Mouse (Mus musculus) hindbrain, embryonic 16.5 days (tissue): ENCODE data around the gene Pdss2. TPM values are rescaled to one million over a fixed set of nuclear protein-coding genes. Genes with fewer than 3 reads are reported as not detected.
A peak's percentile ranks its signal among the peaks of the same experiment; 100 is the strongest.

Source experiments
- ATAC-seq: fragments of 200-750 bp; cut with Nextera tagmentation; 2 replicates; pipeline ENCODE4 v1.8.0; 2017; ENCODE audit warnings: moderate TSS enrichment, moderate library complexity
- H3K27ac ChIP-seq: fragments of 300-500 bp; sonication (generic); 2 replicates; pipeline ENCODE4 v1.5.1; 2014; ENCODE audit warnings: low read depth, mild to moderate bottlenecking, control low read depth, low read length, moderate library complexity
- H3K27me3 ChIP-seq: fragments of 300-500 bp; sonication (generic); replicated peaks from 2 replicates; pipeline ENCODE4 v1.6.1; 2014; ENCODE audit warnings: low read length; ENCODE audit not compliant: control insufficient read depth, insufficient read depth
- H3K36me3 ChIP-seq: fragments of 300-500 bp; sonication (generic); 2 replicates; pipeline ENCODE4 v1.6.1; 2014; ENCODE audit warnings: mild to moderate bottlenecking, low read length, moderate library complexity, mixed read lengths; ENCODE audit not compliant: control insufficient read depth, insufficient read depth
- H3K4me1 ChIP-seq: fragments of 300-500 bp; sonication (generic); 2 replicates; pipeline ENCODE4 v1.6.1; 2014; ENCODE audit warnings: low read depth, low read length; ENCODE audit not compliant: control insufficient read depth, insufficient read depth
- H3K4me2 ChIP-seq: fragments of 300-500 bp; sonication (generic); 2 replicates; pipeline ENCODE4 v1.6.1; 2014; ENCODE audit warnings: mild to moderate bottlenecking, low read length, control low read depth, moderate library complexity
- H3K4me3 ChIP-seq: fragments of 300-500 bp; sonication (generic); 2 replicates; pipeline ENCODE4 v1.5.1; 2014; ENCODE audit warnings: mild to moderate bottlenecking, low read length, control low read depth, moderate library complexity
- H3K9ac ChIP-seq: fragments of 300-500 bp; sonication (generic); 2 replicates; pipeline ENCODE4 v1.6.1; 2014; ENCODE audit warnings: low read depth, mild to moderate bottlenecking, control low read depth, low read length, moderate library complexity
- H3K9me3 ChIP-seq: fragments of 300-500 bp; sonication (generic); 2 replicates; pipeline ENCODE4 v1.6.1; 2014; ENCODE audit warnings: mild to moderate bottlenecking, low read length, moderate library complexity; ENCODE audit not compliant: control insufficient read depth
- WGBS: fragments of 180-500 bp; shearing (Covaris S2); extraction: QIAGEN DNeasy Blood & Tissue Kit; methylation state at CpG from one replicate; pipeline ENCODE4 v1.1.7; 2014; 5-methylcytosine and 5-hydroxymethylcytosine counted together
- polyA plus RNA-seq: library from polyadenylated mRNA; unstranded; fragments of >200 nt; fragmentation: Nextera tagmentation; extraction: Ambion mirVana; gene quantifications from 2 replicates; pipeline ENCODE4 v1.2.1, GENCODE M21; 2015

Pdss2 gene
- polyA plus RNA-seq, 1 experiment from 2014 or later, result 15.5 TPM

GRCm38 (mm10) chr10:43451848-43452662, 230.8 kb downstream of the Pdss2 start:
- Histone ChIP-seq H3K9me3 (no peaks in the 10 kb centered on the region), H3K4me3 (peak overlapping the region; percentile 26), H3K9ac (peak overlapping the region; percentile 55)

GRCm38 (mm10) chr10:43452663-43452996, 231.3 kb downstream of the Pdss2 start:
- H3K36me3 ChIP-seq, result no peaks in the 10 kb centered on the region
- H3K4me1 ChIP-seq, result peaks cover 7% of the 10 kb centered on the region
- H3K9me3 ChIP-seq, result no peaks in the 10 kb centered on the region
- ATAC-seq, result peak; percentile 72
- 16% methylated on average over 5 of the region's 5 CpGs for WGBS
- peak overlapping the region; percentile 53 for H3K4me2 ChIP-seq
- H3K4me3 ChIP-seq, result peak overlapping the region; percentile 10
- peak overlapping the region; percentile 55 for H3K9ac ChIP-seq
- no peak overlapping the region for H3K27ac ChIP-seq
- no peaks in the 10 kb centered on the region for H3K27me3 ChIP-seq

More at GRCm38 (mm10) chr10:43451848-43452662, 230.8 kb downstream of the Pdss2 start:
- Histone ChIP-seq H3K36me3 (no peaks in the 10 kb centered on the region), H3K27ac (no peak overlapping the region), H3K4me2 (peak overlapping the region; percentile 53), H3K4me1 (peaks cover 7% of the 10 kb centered on the region), H3K27me3 (no peaks in the 10 kb centered on the region)
- ATAC-seq, result peak; percentile 94
- WGBS, result 24% methylated on average over 16 of the region's 16 CpGs

DNA sequence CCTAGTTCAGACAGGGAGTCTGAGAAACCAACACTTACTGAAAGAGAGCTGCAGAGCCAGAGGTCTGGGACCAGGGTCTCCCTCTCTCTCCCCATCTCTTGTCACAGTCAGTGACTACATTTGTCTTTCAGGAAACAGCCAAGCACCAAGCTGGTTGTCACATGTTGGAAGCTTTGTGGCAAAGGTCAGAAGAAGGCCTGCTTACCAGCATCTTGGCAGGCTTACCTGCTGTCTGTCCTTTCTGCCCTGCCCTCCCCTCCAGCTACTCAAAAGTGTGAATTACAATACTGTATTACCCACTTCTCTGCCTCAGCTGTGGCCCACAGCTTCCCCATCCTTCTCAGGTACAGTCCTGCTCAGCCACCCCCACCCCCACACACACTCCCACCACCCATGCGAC, 232.9 kb downstream of the Pdss2 start:
- Histone ChIP-seq H3K4me2 (no peak overlapping the region), H3K4me3 (no peak overlapping the region), H3K27ac (no peak overlapping the region), H3K27me3 (no peaks in the 10 kb centered on the region), H3K9me3 (no peaks in the 10 kb centered on the region), H3K36me3 (no peaks in the 10 kb centered on the region), H3K9ac (no peak overlapping the region), H3K4me1 (peaks cover 7% of the 10 kb centered on the region)
- no peak for ATAC-seq
- WGBS, result 71% methylated on average over 1 of the region's 1 CpGs

GRCm38 (mm10) chr10:43454671-43455070, 233.4 kb downstream of the Pdss2 start:
- no peaks in the 10 kb centered on the region for H3K27me3 ChIP-seq
- H3K4me2 ChIP-seq, result no peak overlapping the region
- peaks cover 7% of the 10 kb centered on the region for H3K4me1 ChIP-seq
- ATAC-seq, result no peak
- no peak overlapping the region for H3K9ac ChIP-seq
- 95% methylated on average over 3 of the region's 3 CpGs for WGBS
- no peak overlapping the region for H3K4me3 ChIP-seq
- H3K9me3 ChIP-seq, result no peaks in the 10 kb centered on the region
- no peak overlapping the region for H3K27ac ChIP-seq
- H3K36me3 ChIP-seq, result no peaks in the 10 kb centered on the region

- ATAC-seq, result no peak
- Histone ChIP-seq H3K4me2 (no peak overlapping the region), H3K9me3 (no peaks in the 10 kb centered on the region), H3K9ac (no peak overlapping the region), H3K36me3 (no peaks in the 10 kb centered on the region), H3K27me3 (no peaks in the 10 kb centered on the region), H3K27ac (no peak overlapping the region), H3K4me1 (no peaks in the 10 kb centered on the region), H3K4me3 (no peak overlapping the region)
- 90% methylated on average over 5 of the region's 5 CpGs for WGBS
These were observed 241.5 kb downstream of the Pdss2 start for GRCm38 (mm10) chr10:43462821-43463220.

DNA sequence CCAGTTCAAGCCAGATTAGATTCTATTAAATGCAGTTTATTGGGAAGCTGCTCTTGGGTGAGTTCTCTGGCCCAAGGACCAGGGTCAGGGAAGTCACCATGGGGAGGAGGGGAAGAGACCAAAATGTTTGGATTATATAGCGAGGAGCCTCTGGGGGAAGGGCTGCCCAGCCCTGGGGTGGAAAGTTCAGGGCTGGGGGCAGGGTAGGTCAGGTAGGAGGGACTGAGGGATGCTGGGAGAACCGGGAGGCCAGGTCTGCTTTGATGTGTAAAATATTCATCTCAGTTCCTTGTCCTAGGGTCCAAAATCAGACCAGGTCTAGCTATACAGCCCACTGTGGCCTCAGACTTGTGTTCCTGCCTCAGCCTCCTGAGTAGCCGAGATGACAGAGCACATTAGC, 241.9 kb downstream of the Pdss2 start:
- H3K9me3 ChIP-seq, result no peaks in the 10 kb centered on the region
- no peak for ATAC-seq
- WGBS, result 76% methylated on average over 3 of the region's 3 CpGs

GRCm38 (mm10) chr10:43466223-43466622, 244.9 kb downstream of the Pdss2 start:
- Histone ChIP-seq H3K9me3 (no peaks in the 10 kb centered on the region), H3K27me3 (no peaks in the 10 kb centered on the region), H3K36me3 (no peaks in the 10 kb centered on the region), H3K27ac (no peak overlapping the region), H3K4me3 (no peak overlapping the region), H3K4me2 (no peak overlapping the region), H3K9ac (no peak overlapping the region), H3K4me1 (no peaks in the 10 kb centered on the region)
- 95% methylated on average over 2 of the region's 2 CpGs for WGBS
- no peak for ATAC-seq

More for the DNA sequence above, 241.9 kb downstream of the Pdss2 start:
- H3K27ac ChIP-seq, result no peak overlapping the region
- no peaks in the 10 kb centered on the region for H3K36me3 ChIP-seq
- no peak overlapping the region for H3K4me2 ChIP-seq
- H3K9ac ChIP-seq, result no peak overlapping the region
- no peaks in the 10 kb centered on the region for H3K4me1 ChIP-seq
- no peak overlapping the region for H3K4me3 ChIP-seq
- no peaks in the 10 kb centered on the region for H3K27me3 ChIP-seq

DNA sequence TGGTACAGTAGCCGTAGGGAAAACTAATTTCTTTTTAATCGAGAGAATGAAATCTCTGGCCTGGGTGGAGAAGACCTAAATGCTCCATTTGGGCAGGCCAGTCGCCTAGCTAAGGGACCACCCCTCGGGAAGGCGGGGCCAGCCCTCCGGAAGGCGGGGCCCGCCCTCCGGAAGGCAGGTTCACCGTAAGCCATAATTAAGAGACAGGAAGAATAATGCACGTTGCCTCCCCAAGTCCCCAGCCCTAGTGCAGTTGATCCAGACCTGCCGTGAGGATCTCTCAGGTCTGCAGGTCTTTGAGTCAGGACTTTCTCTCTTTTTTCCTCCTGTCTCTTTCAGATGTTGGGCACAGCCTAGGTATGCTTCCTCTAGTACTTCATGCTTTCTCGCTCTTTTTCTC, 246.4 kb downstream of the Pdss2 start:
- H3K27me3 ChIP-seq, result no peaks in the 10 kb centered on the region
- 49% methylated on average over 13 of the region's 13 CpGs for whole genome bisulfite sequencing
- no peaks in the 10 kb centered on the region for H3K36me3 ChIP-seq
- H3K9ac ChIP-seq, result no peak overlapping the region
- no peak overlapping the region for H3K27ac ChIP-seq
- ATAC-seq, result no peak
- H3K9me3 ChIP-seq, result no peaks in the 10 kb centered on the region
- no peak overlapping the region for H3K4me2 ChIP-seq
- no peaks in the 10 kb centered on the region for H3K4me1 ChIP-seq
- H3K4me3 ChIP-seq, result no peak overlapping the region

DNA sequence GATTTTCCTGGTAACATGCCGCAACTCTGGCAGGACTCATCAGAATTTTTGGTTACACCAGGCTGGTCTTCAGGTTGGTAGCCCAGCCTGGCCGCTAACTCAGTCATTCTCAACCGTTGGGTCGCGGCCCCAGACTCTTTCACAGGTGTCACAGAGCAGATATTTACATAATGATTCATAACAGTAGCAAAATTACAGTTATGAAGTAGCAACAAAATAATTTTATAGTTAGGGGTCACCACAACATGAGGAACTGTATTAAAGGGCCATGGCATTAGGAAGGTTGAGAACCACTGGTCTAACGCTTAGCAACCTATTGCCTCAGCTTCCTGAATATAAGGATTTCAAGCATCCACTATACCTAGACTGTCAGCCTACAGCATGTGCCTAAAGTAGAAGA, 247.0 kb downstream of the Pdss2 start:
- H3K4me3 ChIP-seq, result no peak overlapping the region
- H3K27me3 ChIP-seq, result no peaks in the 10 kb centered on the region
- H3K4me2 ChIP-seq, result no peak overlapping the region
- no peaks in the 10 kb centered on the region for H3K36me3 ChIP-seq
- H3K27ac ChIP-seq, result no peak overlapping the region
- no peaks in the 10 kb centered on the region for H3K4me1 ChIP-seq
- H3K9ac ChIP-seq, result no peak overlapping the region
- no peaks in the 10 kb centered on the region for H3K9me3 ChIP-seq
- ATAC-seq, result no peak
- 93% methylated on average over 6 of the region's 6 CpGs for WGBS
